Mouse (Mus musculus) gonadal fat pad, adult 2 months (tissue): Measurements from ENCODE around the gene Rcc1. TPM values are rescaled to one million over a fixed set of nuclear protein-coding genes. Genes with fewer than 3 reads are reported as not detected.
"Not testable (repeated sequence)": the region's sequence is repeated elsewhere in the genome, so short reads cannot be mapped to it uniquely, and the experiment has no call there.

Source experiments
- DNase-seq: peaks from one replicate; pipeline ENCODE4 v3.0.0-alpha.2; 2012; ENCODE audit warnings: low read depth
- polyA plus RNA-seq: library from polyadenylated mRNA; depleted of rRNA; stranded (reverse); fragments of >200 nt; gene quantifications from 2 replicates; pipeline ENCODE4 v1.2.3, GENCODE M21; 2012

The Rcc1 gene
- polyA plus RNA-seq, 1 experiment, result 8.5 TPM

- DNase-seq, result no peak
Measured at GRCm38 (mm10) chr4:132312627-132313026, 40.8 kb downstream of the Rcc1 start.

GRCm38 (mm10) chr4:132311801-132312200 lies 41.6 kb downstream of the Rcc1 start:
- DNase-seq, result no peak

- DNase-seq, result no peak
Measured at GRCm38 (mm10) chr4:132311209-132311608, 42.2 kb downstream of the Rcc1 start.

- no peak for DNase-seq
Measured at GRCm38 (mm10) chr4:132309849-132310472, 43.4 kb downstream of the Rcc1 start.

- no peak for DNase-seq
Measured at GRCm38 (mm10) chr4:132309140-132309848, 44.1 kb downstream of the Rcc1 start.

GRCm38 (mm10) chr4:132308437-132309139 lies 44.8 kb downstream of the Rcc1 start:
- DNase-seq, result no peak

GRCm38 (mm10) chr4:132306004-132306403 lies 47.4 kb downstream of the Rcc1 start:
- no peak for DNase-seq

- DNase-seq, result no peak
Measured at GRCm38 (mm10) chr4:132305276-132305675, 48.1 kb downstream of the Rcc1 start.

GRCm38 (mm10) chr4:132303484-132303883 lies 49.9 kb downstream of the Rcc1 start:
- not testable (repeated sequence) for DNase-seq

GRCm38 (mm10) chr4:132302939-132303479 lies 50.4 kb downstream of the Rcc1 start, which contains the start of gene Rab42:
Rab42 (minus strand) TSS chr4:132303385.
- no peak for DNase-seq

GRCm38 (mm10) chr4:132301965-132302938 lies 51.2 kb downstream of the Rcc1 start:
- DNase-seq, result no peak

GRCm38 (mm10) chr4:132301486-132301885 lies 51.9 kb downstream of the Rcc1 start:
- DNase-seq, result peak; percentile 34

GRCm38 (mm10) chr4:132299849-132300248 lies 53.6 kb downstream of the Rcc1 start:
- no peak for DNase-seq

- DNase-seq, result no peak
Measured at GRCm38 (mm10) chr4:132295696-132296390, 57.6 kb downstream of the Rcc1 start.

- DNase-seq, result no peak
Measured at GRCm38 (mm10) chr4:132293682-132294240, 59.6 kb downstream of the Rcc1 start.

GRCm38 (mm10) chr4:132292988-132293387 lies 60.4 kb downstream of the Rcc1 start:
- DNase-seq, result no peak

- no peak for DNase-seq
Measured at GRCm38 (mm10) chr4:132291624-132292335, 61.6 kb downstream of the Rcc1 start.

GRCm38 (mm10) chr4:132291056-132291455 lies 62.3 kb downstream of the Rcc1 start:
- no peak for DNase-seq

GRCm38 (mm10) chr4:132288840-132289239 lies 64.6 kb downstream of the Rcc1 start:
- DNase-seq, result not testable (repeated sequence)
